Mouse (Mus musculus): Measurements from ENCODE around the gene Pla2g4a. TPM values are rescaled to one million over a fixed set of nuclear protein-coding genes. Genes with fewer than 3 reads are reported as not detected.

The Pla2g4a gene
- total RNA-seq, 2 experiments from 2014 or later, result 5.9 to 7.1 TPM

DNA sequence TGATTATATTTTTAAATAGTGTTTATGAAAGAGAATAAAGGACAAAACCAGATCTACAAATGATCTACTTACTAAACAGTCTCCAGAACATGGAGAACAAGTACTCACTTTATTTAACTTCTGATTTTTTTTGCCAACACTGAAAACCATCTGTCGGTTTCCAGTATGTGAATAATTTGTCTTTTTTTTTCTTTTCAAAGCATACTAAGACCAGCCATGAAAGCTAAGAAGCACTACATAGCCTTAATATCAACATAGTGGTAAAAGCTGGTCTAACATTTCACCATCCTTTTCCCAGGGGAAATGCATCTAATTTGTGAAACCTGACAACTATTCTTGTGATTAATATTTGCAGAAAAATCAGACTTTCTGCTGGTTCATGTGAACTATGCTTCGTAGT, 99.5 kb downstream of the Pla2g4a start:
- DNase-seq (ENCODE audit: low spot score in 2 of 2), result no peak

DNA sequence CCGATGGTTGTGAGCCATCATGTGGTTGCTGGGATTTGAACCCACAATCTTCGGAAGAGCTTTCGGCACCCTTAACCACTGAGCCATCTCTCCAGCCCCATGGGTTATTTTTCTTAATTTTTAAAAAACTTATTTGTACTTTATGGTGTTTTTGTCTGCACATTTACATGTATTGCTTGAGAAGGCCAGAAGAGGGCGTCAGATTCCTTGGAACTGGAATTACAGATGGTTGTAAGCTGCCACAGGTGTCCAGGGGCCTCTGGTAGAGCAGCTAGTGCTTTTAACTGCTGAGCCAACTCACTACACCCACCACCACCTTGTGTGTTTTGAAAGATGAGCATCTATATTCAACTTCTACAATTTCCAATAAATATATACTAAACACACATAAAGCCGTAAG, 102.4 kb downstream of the Pla2g4a start:
- no peak for DNase-seq (ENCODE audit: low spot score in 2 of 2)

DNA sequence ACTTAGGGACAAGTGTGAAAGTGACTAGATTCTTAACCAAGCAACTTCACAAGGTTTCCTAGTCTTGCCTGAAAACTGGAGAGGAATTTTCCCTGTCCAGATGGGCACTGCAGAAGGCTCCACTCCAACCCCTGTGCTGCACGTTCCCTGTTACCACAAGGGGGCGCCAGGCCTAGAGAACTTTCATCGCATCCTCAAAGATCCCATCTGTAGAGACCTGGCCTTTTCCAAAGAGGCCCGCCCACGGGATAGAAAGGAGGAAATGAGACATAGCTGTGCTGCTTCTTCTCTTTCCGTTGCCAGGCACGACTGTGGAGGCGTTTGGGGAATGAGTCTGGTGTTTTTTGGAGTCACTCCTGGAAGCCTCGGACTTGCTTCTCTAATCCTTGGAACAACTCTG, 104.4 kb downstream of the Pla2g4a start:
- DNase-seq (ENCODE audit: low spot score in 2 of 2), result peak; percentile 54 to 59

DNA sequence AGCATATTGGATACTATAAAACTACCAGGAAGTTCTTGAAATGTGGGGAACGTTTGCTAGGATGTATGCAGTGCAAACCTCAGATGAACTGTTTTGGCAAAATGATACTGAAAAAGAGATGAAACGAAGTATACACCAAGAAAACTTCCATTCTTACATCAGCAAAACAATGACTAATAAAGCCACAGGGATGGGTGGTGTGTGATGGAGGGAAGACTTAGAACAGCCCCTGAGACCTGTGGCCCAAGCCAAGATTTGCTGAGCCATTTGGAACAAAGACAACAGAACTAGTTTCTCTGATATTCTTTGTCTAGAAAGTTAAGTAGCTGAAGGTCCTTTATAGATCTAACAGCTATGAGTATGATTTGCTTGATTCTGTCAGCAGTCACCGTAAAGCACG, 105.5 kb downstream of the Pla2g4a start:
- peak in 1 of 2 experiments; percentile 12 for DNase-seq (ENCODE audit: low spot score in 2 of 2)

DNA sequence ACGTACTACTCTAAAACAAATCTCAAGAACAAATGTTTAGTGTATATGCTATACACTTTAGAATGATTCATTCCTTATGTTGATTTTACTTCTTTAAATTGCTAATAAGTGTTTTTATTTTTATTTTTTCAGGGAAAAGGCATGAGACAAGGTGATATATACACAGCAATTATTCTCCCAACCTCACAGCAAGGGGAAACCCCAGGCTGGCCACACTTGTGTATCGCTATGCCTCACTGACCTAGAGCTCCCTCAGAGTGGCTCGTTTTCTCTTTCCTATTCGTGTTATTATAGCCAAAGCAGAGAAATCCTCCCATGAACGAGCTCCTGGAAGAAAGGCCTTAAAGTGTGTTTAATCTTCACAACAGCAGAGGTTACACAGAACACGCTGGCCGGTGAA, 106.2 kb downstream of the Pla2g4a start:
- no peak for DNase-seq (ENCODE audit: low spot score in 2 of 2)

DNA sequence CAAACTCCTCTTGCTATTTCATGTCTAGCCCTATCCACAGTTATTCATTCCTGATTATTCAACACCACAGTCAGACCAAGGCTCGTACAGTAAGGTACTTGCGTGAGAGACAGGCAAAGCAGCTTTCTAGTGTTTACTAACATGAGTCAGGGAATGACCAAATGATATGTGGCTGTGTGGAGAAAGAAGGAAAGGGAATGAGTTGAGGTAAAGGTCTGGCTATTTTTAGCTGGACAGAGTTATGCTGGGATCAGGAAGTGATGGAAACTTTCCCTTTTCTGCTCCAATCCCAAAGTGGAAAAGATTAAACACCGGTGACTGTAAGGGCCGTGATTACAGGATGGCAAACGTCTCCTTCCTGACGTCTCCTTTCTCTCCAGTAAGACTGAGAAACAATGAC, 114.4 kb downstream of the Pla2g4a start:
- no peak for DNase-seq (ENCODE audit: low spot score in 2 of 2)

DNA sequence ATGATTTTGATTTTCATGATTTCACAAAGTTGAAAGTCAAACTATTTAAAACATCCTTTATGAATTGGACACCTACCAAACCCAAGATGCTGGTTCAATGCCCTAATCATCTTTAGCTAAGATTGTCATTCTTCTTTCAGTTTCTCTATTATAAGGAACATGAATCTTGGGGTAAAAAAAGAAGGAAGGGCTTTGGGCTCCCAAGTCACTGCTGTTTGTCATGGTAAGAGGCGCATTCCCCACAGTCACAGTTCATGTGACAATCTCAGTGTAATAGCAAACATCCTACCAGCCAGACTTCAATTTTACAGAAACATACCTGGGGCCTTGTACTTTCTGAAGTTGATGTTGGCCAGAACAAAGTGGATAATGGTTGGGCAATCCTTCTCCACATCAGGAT, 119.2 kb downstream of the Pla2g4a start:
- no peak for DNase-seq (ENCODE audit: low spot score in 2 of 2)

DNA sequence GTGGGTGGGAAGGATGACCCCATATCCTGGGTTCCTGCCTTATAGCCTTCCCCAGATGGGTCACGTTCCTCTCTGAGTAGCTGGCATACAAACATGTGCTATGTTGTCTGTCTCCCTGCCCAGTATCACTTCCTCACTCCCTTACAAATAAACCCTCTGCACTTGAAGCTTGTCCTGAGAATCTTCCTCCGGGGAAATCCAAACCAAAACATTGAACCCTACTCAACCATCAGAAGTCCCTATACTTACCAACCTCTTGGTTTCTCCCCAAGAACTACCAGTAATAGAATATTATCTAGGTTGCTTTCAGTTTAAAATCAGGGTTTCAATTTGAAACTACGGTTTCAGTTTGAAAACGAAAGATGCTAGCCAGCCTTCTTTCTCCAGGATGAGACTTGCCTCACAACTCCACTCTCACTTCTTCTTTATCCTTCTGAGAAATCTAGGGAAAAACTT, 120.1 kb downstream of the Pla2g4a start:
- no peak for DNase-seq (ENCODE audit: low spot score in 2 of 2)

DNA sequence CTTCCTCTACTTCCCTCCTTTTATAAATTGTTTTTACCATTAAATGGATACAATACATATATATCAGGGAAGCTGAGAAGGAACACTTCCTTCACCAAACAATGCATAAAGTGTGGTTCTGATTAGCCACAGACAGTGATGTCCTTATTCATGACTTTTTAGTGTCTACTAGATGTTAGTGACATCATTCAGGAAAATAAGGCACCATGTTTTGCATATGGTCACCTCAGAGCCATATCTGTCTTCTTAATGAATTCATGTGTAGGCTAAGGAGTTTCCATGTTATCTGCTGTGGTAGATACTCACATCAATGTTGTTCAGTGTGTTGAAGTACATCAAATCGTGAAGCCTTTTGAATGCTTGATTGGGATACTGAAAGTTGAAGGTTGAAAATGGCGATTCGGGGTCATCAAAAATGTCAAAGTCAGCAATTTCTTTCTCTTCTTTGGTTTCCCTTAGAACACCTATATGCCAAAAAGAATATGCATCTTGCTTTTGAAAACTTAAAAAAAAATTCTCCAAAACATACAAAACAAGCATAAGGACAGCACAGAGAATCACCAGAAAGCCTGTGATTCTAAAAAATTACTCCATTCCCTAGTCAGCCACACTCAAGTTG, 120.7 kb downstream of the Pla2g4a start:
- DNase-seq (ENCODE audit: low spot score in 2 of 2), result no peak

DNA sequence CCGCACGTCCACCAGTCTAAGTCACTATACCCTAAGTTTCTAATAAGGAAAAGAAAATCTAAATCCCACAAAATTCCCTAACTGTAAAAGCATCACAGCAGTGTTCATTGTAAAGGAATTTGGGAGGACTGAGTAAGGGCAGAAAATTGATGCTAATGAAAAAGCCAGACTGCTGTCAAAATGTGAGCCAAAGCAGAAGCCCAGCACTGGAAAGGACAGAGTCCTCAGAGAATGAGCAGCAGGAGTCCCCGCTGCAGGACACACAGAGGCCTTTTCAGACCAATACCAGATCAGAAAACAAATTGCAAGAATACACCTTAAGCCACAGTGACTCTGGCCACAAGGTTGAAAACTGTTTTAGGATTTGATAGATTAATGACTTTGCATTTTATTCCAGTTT, 124.6 kb downstream of the Pla2g4a start:
- no peak for DNase-seq (ENCODE audit: low spot score in 2 of 2)

DNA sequence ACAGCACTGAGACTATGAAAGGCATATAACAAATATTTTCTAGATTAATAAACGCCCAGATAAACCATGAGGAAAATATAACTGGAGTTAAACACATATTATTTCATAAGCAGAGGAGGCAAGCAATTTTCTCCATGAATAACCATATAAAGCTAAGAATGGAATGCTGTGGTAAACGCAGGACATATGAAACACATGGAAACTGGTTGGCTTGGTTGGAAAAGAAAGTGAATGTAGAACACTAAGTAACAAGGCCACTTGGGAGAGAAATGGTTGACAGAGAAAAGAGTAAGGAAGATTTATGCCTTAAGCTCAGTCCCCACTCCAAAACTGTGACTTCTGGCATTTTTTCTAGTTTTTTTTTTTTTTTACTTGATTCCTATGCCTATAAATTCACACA, 127.2 kb downstream of the Pla2g4a start:
- no peak for DNase-seq (ENCODE audit: low spot score in 2 of 2)

DNA sequence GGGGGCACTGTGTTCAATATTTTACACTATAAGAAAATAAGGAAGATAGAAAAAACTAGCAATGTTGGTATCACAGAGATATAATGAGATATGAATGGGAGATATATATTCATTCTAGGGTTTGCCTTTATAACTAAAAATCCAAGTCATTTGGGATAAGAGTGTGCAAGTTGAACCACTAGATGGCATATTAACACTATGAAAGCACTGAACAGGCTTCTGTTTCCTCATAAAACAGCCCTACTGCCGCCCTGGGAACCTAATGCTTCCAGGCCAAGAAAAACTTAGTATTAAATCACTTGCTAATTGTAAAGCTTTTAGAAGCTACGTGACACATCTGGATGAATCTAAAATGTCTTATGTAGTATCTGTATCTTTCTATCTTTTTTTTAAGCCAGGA, 128.1 kb downstream of the Pla2g4a start:
- DNase-seq (ENCODE audit: low spot score in 2 of 2), result no peak

DNA sequence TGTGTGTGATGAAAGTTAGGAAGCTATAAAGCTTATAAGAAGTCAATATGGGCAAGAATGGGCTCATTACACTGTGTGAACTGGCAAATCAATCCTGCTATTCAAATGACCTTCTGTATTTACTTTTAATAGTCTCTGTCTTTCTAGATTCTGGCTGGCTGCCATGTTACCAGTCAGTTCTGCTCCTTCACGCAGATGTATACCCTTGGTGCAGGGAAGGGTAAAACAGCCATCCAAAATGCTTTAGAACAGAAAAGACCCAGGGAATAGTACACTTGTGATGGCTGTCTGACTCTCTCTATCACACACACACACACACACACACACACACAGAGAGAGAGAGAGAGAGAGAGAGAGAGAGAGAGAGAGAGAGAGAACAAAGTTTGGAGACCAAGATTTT, 128.6 kb downstream of the Pla2g4a start:
- DNase-seq (ENCODE audit: low spot score in 2 of 2), result no peak

DNA sequence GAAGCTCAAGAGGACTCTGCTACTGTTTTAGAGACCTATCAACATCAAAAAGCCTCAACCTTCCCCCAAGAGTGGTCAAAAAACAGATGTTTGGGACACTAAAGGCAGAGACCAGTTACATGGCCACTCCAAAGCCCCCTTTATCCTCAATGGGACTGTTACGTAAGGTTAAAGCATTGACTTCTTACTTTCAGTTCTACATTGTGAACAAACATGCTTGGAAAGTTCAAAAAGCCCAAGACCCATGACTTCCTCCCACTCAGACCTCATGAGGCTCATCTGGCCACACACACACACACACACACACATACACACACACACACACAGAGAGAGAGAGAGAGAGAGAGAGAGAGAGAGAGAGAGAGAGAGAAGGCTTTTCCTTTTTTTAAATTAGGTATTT, 130.0 kb downstream of the Pla2g4a start:
- no peak for DNase-seq (ENCODE audit: low spot score in 2 of 2)

DNA sequence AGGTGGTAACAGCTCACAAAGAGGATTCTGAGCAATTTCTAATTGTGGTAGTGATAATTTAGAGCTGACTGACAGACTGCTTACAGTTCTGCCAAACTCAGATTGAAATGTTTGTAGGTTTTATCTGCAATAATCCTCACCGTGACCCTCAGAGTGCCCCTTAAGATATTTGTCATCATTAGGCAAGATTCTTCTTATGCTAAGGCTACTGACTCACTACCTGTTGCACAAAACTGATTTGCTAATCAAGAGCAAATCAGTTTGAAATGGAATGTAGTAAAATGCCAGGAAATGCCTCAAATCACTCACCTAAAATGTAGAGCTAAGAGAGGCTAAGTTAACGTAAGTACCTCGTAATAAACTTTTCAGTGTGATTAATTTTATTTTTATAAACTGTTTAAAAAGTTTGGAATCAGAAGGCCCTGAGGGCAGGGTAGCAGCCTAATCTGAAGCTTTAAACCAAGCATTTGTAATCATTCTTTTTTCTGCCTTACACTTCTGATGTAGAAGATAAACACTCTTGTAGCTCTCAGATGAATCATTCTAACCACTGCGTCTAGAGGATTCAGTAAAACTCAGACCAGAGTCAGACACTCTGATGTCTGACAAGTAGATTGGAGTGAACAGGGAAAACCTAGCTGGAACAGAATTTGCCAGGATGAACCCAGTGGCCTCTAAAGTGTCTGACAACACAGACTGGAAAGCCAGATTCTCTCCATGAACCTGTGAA, 147.3 kb downstream of the Pla2g4a start:
- DNase-seq (ENCODE audit: low spot score in 2 of 2), result no peak

DNA sequence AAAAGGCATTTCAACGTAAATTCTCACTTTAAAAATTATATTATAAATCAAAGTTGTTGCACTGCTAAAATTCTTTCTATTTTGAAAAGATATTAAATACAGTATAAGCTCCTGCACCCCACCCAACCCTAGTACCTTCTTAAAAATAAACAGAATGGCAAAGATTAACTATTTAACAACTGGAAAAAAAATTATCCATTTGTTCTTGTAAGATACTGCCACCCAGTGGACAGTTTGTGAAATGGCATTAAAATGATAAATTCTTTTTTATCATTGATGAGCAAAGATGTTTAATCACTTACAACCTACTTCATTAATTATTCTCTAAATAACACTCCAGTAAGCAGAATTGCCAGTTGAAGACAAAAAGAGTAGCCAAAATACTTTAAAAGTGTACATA, 151.6 kb downstream of the Pla2g4a start:
- no peak for DNase-seq (ENCODE audit: low spot score in 2 of 2)

Other genes with a start within 250 kb of the Pla2g4a start
- 1 to 10 TPM in 1 of 2 experiments, under 1 TPM in 1; 0.34 to 1.4 TPM for gene Ptgs2, start 138.7 kb upstream of the Pla2g4a start, total RNA-seq (2021)

Measured in gastrocnemius, postnatal 4 days (tissue).